Mouse (Mus musculus): ENCODE measurements around the gene Snx21. TPM values are rescaled to one million over a fixed set of nuclear protein-coding genes. Genes with fewer than 3 reads are reported as not detected.

Gene Snx21
- polyA plus RNA-seq, 1 experiment from 2014 or later: 26.7 TPM

- WGBS: 87% methylated on average over 11 of the region's 11 CpGs
These were observed 27.8 kb upstream of the Snx21 start for GRCm38 (mm10) chr2:164757841-164758240.

GRCm38 (mm10) chr2:164758692-164759091 is 26.9 kb upstream of the Snx21 start:
- Histone ChIP-seq H3K27me3 (replicated peaks) (no peaks in the 10 kb centered on the region), H3K4me3 (no peak overlapping the region), H3K27ac (replicated peaks) (peak overlapping the region; percentile 21; the same call in 1 of the 2 replicates), H3K4me2 (no peak overlapping the region), H3K4me1 (peaks cover 47% of the 10 kb centered on the region), H3K9me3 (no peaks in the 10 kb centered on the region), H3K9ac (no peak overlapping the region), H3K36me3 (peaks cover 100% of the 10 kb centered on the region)
- 55% methylated on average over 1 of the region's 1 CpGs for WGBS
- ATAC-seq (ENCODE audit: extremely low read depth, insufficient number of reproducible peaks, low FRiP score, low TSS enrichment): no peak

More at GRCm38 (mm10) chr2:164757841-164758240, 27.8 kb upstream of the Snx21 start:
- H3K9ac ChIP-seq: no peak overlapping the region
- no peaks in the 10 kb centered on the region for H3K9me3 ChIP-seq
- no peak overlapping the region for H3K4me2 ChIP-seq
- H3K27ac ChIP-seq (replicated peaks): no peak overlapping the region
- ATAC-seq (ENCODE audit: extremely low read depth, insufficient number of reproducible peaks, low FRiP score, low TSS enrichment): no peak
- no peak overlapping the region for H3K4me3 ChIP-seq
- H3K27me3 ChIP-seq (replicated peaks): no peaks in the 10 kb centered on the region
- peaks cover 100% of the 10 kb centered on the region for H3K36me3 ChIP-seq
- H3K4me1 ChIP-seq: peaks cover 47% of the 10 kb centered on the region

- Histone ChIP-seq H3K27ac (replicated peaks) (0 out of 2 replicates have a peak overlapping the region, but pooled peaks have one; percentile 1), H3K9ac (no peak overlapping the region), H3K4me2 (no peak overlapping the region), H3K4me1 (peaks cover 32% of the 10 kb centered on the region), H3K27me3 (replicated peaks) (no peaks in the 10 kb centered on the region), H3K36me3 (peaks cover 95% of the 10 kb centered on the region), H3K4me3 (no peak overlapping the region), H3K9me3 (no peaks in the 10 kb centered on the region)
- ATAC-seq (ENCODE audit: extremely low read depth, insufficient number of reproducible peaks, low FRiP score, low TSS enrichment): no peak
- WGBS: 70% methylated on average over 4 of the region's 4 CpGs
These were observed 25.4 kb upstream of the Snx21 start for GRCm38 (mm10) chr2:164760059-164760833.

GRCm38 (mm10) chr2:164761502-164761901 is 24.1 kb upstream of the Snx21 start:
- Histone ChIP-seq H3K36me3 (peaks cover 95% of the 10 kb centered on the region), H3K4me2 (no peak overlapping the region), H3K4me3 (no peak overlapping the region), H3K27ac (replicated peaks) (0 out of 2 replicates have a peak overlapping the region, but pooled peaks have one; percentile 21), H3K9ac (no peak overlapping the region), H3K27me3 (replicated peaks) (no peaks in the 10 kb centered on the region), H3K4me1 (peaks cover 21% of the 10 kb centered on the region), H3K9me3 (no peaks in the 10 kb centered on the region)
- no peak for ATAC-seq (ENCODE audit: extremely low read depth, insufficient number of reproducible peaks, low FRiP score, low TSS enrichment)
- WGBS: 77% methylated on average over 2 of the region's 2 CpGs

- peaks cover 95% of the 10 kb centered on the region for H3K36me3 ChIP-seq
- H3K4me3 ChIP-seq: no peak overlapping the region
- H3K27me3 ChIP-seq (replicated peaks): no peaks in the 10 kb centered on the region
- H3K9ac ChIP-seq: no peak overlapping the region
- no peak for ATAC-seq (ENCODE audit: extremely low read depth, insufficient number of reproducible peaks, low FRiP score, low TSS enrichment)
- no peaks in the 10 kb centered on the region for H3K9me3 ChIP-seq
- 0 out of 2 replicates have a peak overlapping the region, but pooled peaks have one; percentile 21 for H3K27ac ChIP-seq (replicated peaks)
- H3K4me2 ChIP-seq: no peak overlapping the region
- H3K4me1 ChIP-seq: peaks cover 21% of the 10 kb centered on the region
- WGBS: 93% methylated on average over 4 of the region's 4 CpGs
These were observed 23.7 kb upstream of the Snx21 start for GRCm38 (mm10) chr2:164761971-164762370.

GRCm38 (mm10) chr2:164762593-164762992 is 23.0 kb upstream of the Snx21 start:
- H3K27ac ChIP-seq (replicated peaks): no peak overlapping the region
- 79% methylated on average over 7 of the region's 7 CpGs for WGBS
- peaks cover 21% of the 10 kb centered on the region for H3K4me1 ChIP-seq
- H3K36me3 ChIP-seq: peaks cover 95% of the 10 kb centered on the region
- no peaks in the 10 kb centered on the region for H3K9me3 ChIP-seq
- no peak overlapping the region for H3K4me3 ChIP-seq
- no peak overlapping the region for H3K4me2 ChIP-seq
- no peak overlapping the region for H3K9ac ChIP-seq
- H3K27me3 ChIP-seq (replicated peaks): no peaks in the 10 kb centered on the region
- ATAC-seq (ENCODE audit: extremely low read depth, insufficient number of reproducible peaks, low FRiP score, low TSS enrichment): no peak

- peaks cover 26% of the 10 kb centered on the region for H3K4me1 ChIP-seq
- peak overlapping the region; percentile 33; the same call in 1 of the 2 replicates for H3K27ac ChIP-seq (replicated peaks)
- 68% methylated on average over 3 of the region's 3 CpGs for WGBS
- H3K9me3 ChIP-seq: no peaks in the 10 kb centered on the region
- H3K4me3 ChIP-seq: no peak overlapping the region
- no peak overlapping the region for H3K4me2 ChIP-seq
- H3K27me3 ChIP-seq (replicated peaks): no peaks in the 10 kb centered on the region
- no peak overlapping the region for H3K9ac ChIP-seq
- H3K36me3 ChIP-seq: peaks cover 72% of the 10 kb centered on the region
- no peak for ATAC-seq (ENCODE audit: extremely low read depth, insufficient number of reproducible peaks, low FRiP score, low TSS enrichment)
These were observed 19.8 kb upstream of the Snx21 start for GRCm38 (mm10) chr2:164765841-164766240.

- Histone ChIP-seq H3K4me2 (0 out of 2 replicates have a peak overlapping the region, but pooled peaks have one; percentile 9), H3K9me3 (no peaks in the 10 kb centered on the region), H3K27ac (replicated peaks) (peak overlapping the region; percentile 78), H3K36me3 (peaks cover 71% of the 10 kb centered on the region), H3K4me1 (peaks cover 32% of the 10 kb centered on the region), H3K27me3 (replicated peaks) (no peaks in the 10 kb centered on the region), H3K9ac (0 out of 2 replicates have a peak overlapping the region, but pooled peaks have one; percentile 13), H3K4me3 (no peak overlapping the region)
- WGBS: 89% methylated on average over 15 of the region's 15 CpGs
- ATAC-seq (ENCODE audit: extremely low read depth, insufficient number of reproducible peaks, low FRiP score, low TSS enrichment): no peak
These were observed 17.6 kb upstream of the Snx21 start for GRCm38 (mm10) chr2:164767812-164768540.

- no peaks in the 10 kb centered on the region for H3K9me3 ChIP-seq
- H3K27ac ChIP-seq (replicated peaks): peak within 1 kb of the TSS; percentile 87
- H3K27me3 ChIP-seq (replicated peaks): no peaks in the 10 kb centered on the region
- peak within 1 kb of the TSS; percentile 95 for H3K9ac ChIP-seq
- peak within 1 kb of the TSS; percentile 98 for H3K4me3 ChIP-seq
- peak within 1 kb of the TSS; percentile 95 for H3K4me2 ChIP-seq
- peaks cover 67% of the 10 kb centered on the region for H3K36me3 ChIP-seq
- peak; percentile 98 for ATAC-seq (ENCODE audit: extremely low read depth, insufficient number of reproducible peaks, low FRiP score, low TSS enrichment)
- WGBS: 2% methylated on average over 53 of the region's 53 CpGs
- H3K4me1 ChIP-seq: peaks cover 36% of the 10 kb centered on the region
These were observed 16.2 kb upstream of the Snx21 start, which contains the start of gene Ube2c for GRCm38 (mm10) chr2:164769258-164770037. Gene Ube2c (plus strand): TSS chr2:164769898.

GRCm38 (mm10) chr2:164770279-164770678 is 15.3 kb upstream of the Snx21 start:
- Histone ChIP-seq H3K27me3 (replicated peaks) (no peaks in the 10 kb centered on the region), H3K36me3 (peaks cover 59% of the 10 kb centered on the region), H3K4me3 (peak overlapping the region; percentile 98), H3K4me2 (peak overlapping the region; percentile 95), H3K27ac (replicated peaks) (peak overlapping the region; percentile 79), H3K9me3 (no peaks in the 10 kb centered on the region), H3K9ac (peak overlapping the region; percentile 95), H3K4me1 (peaks cover 36% of the 10 kb centered on the region)
- 2% methylated on average over 15 of the region's 15 CpGs for WGBS
- no peak for ATAC-seq (ENCODE audit: extremely low read depth, insufficient number of reproducible peaks, low FRiP score, low TSS enrichment)

GRCm38 (mm10) chr2:164771123-164771522 is 14.5 kb upstream of the Snx21 start:
- ATAC-seq (ENCODE audit: extremely low read depth, insufficient number of reproducible peaks, low FRiP score, low TSS enrichment): no peak
- H3K9ac ChIP-seq: peak overlapping the region; percentile 95
- H3K27me3 ChIP-seq (replicated peaks): no peaks in the 10 kb centered on the region
- H3K36me3 ChIP-seq: peaks cover 51% of the 10 kb centered on the region
- H3K9me3 ChIP-seq: no peaks in the 10 kb centered on the region
- peak overlapping the region; percentile 95 for H3K4me2 ChIP-seq
- H3K27ac ChIP-seq (replicated peaks): no peak overlapping the region; the same call in 1 of the 2 replicates
- H3K4me3 ChIP-seq: peak overlapping the region; percentile 98
- peaks cover 36% of the 10 kb centered on the region for H3K4me1 ChIP-seq
- WGBS: 68% methylated on average over 8 of the region's 8 CpGs

Data from heart, embryonic 13.5 days (tissue).